Mouse (Mus musculus): Measurements from ENCODE around the gene Pdgfb. TPM values are rescaled to one million over a fixed set of nuclear protein-coding genes. Genes with fewer than 3 reads are reported as not detected.
A peak's percentile ranks its signal among the peaks of the same experiment; 100 is the strongest.

Pdgfb gene
- total RNA-seq, 4 experiments from 2014 or later: 26.4 to 31.9 (median 28.1) TPM

DNA sequence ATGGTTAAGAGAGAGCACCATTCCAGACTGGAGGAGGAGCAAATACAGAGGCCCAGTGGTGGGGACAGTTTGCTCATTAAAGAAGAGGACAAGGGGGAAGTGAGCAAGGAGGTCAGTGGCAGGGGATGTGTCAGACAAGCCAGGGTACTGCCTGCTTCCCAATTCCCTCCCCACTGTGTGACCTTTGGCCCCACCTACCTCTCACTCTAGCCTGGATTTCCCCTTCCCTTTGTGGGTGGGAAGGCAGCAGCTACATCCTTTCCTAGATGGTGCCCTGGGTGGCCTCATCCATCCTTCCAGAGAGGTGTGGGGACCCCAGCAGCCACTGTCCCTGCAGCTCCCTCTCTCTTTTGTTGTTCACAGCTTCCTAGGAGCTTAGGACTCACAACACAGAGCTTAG is 20.1 kb upstream of the Pdgfb start:
- DNase-seq (ENCODE audit: low spot score in 2 of 2): no peak

DNA sequence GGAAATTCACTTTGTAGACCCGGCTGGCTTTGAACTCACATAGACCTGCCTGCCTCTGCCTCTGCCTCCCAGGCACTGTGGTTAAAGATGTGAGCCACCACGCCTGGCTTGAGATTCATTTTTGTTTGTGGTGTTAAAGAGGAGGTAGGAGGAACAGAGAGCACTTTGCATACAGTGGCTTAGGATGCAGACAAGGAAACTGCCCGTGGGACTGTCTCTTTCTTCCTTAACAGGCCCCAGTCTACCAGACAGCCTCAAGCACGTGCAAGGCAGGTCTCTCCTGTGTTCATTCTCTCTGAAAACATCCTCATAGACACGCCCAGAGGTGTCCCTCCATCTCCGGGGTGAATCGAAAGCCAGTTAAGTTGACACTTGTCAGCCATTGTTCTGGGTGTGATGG is 19.6 kb upstream of the Pdgfb start:
- no peak for DNase-seq (ENCODE audit: low spot score in 2 of 2)

DNA sequence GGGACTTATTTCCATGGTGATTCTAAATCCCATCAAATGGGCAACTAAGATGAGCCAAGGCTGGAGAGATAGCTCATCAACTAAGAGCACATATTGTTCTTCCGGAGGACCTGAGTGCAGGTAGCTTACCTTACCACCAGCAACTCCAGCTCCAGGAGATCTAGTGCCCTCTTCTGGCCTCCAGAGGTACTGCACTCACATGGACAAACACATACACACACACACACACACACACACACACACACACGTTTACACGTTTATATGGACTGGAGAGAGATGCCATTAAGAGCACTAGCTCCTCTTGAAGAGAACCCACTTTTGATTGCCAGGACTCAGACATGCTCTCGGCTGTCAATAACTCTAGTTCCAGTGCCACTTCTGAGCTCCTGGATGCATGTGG is 16.4 kb upstream of the Pdgfb start:
- DNase-seq (ENCODE audit: low spot score in 2 of 2): no peak

DNA sequence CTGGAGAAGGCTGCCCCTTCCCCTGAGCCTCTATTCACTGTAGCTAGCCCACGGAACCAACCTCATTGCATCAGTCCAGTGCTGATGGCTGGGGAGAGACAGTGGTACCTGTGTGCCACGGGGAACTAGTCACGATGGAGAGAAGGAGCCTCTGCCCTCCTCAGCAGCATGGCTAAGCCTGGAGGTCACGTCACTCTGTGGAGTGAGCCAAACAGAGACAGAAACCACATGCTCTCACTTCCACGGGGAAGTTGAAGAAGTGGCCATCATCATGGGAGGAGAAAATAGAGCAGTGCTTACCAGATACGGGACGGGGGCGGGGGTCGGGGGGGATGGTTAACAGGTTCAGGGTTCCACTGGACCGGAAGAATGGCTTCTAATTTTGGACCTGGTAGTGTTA is 15.6 kb upstream of the Pdgfb start:
- no peak for DNase-seq (ENCODE audit: low spot score in 2 of 2)

DNA sequence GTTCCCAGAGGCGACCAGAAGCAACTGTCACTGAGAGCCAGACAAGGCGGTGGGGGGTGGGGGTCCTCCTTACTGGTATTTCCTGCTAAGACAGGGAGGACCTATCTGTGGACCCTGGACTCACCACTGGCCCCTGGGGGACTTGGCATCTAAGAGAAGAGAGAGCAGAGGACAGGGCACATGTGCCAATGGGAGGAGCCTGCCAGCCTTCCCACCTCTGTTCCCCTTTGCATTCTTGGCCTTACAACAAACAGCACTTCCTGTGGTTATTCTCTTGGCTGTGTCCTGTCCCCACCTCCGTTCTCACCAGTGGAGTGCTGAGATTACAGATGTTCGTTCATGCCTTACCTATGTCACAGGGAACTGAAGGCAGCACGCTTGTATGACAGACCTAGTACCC is 14.1 kb upstream of the Pdgfb start:
- no peak for DNase-seq (ENCODE audit: low spot score in 2 of 2)

DNA sequence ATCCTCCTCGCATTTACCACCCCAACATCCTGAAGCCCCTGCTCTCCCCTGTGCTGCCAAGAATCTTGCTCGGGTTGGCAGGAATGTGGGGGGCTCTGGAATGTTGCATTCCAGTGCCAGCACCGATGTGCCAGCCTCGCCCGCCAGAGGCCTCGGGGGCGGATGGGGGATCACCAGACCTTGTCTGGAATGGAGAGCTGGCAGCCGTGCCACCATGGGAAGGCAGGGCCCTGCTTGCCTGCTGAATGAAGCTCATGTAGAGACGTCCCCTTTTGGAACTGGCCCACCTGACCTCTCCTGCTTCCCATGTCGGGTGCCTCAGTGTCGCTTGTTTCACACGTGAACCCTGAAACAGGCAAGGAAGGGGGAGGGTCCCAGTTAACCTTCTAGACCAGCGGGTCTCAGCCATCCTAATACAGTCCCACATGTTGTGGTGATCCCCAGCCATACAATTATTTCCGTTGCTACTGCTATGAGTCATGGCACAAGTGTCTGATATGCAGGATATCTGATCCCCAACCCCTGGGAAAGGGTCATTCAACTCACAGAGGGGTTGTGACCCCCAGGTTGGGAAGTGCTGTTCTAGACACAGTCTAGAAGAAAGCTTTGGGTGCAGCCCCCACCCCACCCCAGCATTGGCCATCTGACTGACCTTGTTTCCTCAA is 12.0 kb upstream of the Pdgfb start:
- no peak for DNase-seq (ENCODE audit: low spot score in 2 of 2)

DNA sequence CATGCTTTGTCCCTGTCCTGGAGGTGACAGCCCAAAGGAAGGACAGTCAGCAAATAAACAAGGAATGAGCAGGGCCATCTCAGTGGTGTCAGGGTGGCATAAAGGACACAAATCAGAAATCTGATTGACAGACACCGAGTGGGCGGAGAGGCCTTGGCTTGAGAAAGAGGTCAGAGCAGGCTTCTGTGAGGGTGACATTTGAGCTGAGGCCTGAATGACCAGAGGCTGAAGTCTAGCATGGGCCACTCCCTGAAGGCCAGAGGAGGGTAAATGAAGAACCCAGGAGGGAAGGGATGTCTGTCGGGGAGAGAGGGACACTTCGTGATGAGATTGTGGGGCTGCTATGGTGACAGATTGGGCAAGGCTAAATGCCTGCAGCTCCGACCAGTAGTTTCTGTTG is 11.3 kb upstream of the Pdgfb start:
- DNase-seq (ENCODE audit: low spot score in 2 of 2): no peak

DNA sequence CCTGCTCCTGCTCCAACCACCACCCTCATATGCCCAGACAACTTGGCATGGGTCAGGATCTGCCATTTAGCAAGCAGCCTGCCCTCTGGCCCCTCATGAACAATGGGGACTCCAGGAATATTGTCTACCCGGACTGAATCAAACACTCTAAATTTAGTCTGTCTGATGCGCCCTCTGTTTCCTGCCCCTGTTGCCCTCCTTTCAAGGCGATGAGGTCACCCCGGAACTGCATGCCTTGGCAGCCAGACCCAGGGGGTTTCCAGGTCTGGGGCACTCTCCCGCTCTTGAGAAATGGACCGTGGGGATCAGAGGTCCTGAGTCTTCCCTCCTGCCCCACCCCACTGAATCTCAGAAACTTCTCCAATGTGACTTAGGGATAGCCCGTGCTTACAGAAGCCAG is 10.8 kb upstream of the Pdgfb start:
- DNase-seq (ENCODE audit: low spot score in 2 of 2): no peak

DNA sequence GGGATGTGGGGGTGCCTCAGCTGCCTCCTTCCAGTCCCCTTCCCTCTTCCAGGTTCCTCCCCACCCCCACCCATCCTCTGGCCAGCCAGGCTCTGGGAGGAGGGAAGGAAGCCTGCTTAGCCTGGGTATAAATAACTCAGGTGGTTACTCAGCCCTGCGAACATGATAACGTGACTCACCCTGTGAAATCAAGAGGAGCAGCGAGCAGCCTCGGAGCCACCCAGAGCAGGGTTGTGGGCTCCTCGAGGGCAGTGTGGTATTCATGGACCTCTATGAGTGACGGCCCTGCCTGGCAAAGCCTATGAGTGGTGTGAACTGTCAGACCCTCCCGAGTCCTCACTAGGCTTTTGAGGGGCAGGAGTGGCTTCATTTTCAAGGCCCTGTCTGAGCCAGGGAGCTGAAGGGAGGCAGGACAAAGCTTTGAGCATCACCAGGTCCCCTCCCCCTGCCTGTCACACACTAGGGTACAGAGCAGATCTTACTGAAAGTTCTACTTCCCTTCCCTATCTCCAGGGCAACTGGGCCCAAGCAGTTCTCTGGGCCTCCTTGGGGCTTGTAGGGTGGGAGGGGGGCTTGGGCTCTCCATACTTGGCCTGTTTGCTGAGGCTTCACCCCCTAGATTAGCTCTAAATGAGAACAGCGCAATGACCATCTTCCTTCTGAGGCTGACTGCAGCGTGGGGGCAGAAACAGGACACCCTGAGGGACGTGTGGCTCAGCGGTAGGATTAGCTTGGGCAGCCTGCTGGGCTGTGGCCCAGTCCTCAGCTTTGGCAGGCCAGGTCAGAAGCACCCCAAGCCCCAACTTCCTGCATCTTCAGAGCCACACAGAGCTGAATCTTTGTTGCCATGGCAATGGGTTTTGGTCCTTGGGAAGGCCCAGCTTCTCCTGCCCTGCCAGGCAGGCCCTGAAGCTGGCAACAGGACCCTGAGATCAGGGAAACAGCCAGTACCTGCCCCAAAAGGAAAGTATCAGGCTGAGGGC is 9.8 kb upstream of the Pdgfb start:
- peak in 1 of 2 experiments; percentile 71 for DNase-seq (ENCODE audit: low spot score in 2 of 2)

DNA sequence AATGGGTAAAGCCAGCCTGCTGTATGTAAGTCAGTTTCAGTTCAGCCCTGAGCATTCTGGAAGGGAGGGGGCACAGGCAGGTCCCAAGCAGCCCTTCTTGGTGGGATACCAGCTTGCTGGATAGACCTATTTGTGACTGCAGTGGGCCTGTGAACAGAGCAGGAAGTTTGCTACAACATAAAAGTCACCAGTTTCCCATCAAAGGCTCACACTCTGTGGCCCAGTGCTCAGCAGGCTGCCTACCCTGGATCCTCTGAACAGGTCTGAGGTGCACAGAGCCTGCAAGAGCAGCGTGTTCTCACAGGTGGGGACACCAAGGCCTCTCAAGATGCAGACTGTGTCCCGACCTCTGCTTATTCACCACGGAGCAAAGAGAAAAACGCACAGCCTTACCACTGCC is 5.7 kb upstream of the Pdgfb start:
- no peak for DNase-seq (ENCODE audit: low spot score in 2 of 2)

DNA sequence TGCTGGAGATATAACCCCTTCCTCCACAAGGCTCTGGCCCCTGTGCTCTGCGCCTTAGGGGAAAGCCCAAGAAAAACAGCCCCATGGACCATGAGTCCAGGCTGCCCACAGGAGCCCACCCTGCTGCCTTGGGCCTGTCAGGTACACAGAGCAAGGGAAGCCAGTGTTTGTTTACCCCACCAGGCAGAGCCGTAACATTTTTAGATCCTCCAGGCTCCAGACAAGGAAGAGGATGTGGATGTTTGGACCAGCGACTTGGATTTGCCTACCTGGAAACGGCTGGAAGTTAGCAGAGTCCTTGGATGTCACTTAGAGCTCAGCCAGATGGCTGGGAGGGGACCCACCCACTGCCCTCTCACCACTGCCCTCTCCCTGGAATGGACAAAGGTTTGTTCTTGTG is 4.8 kb upstream of the Pdgfb start:
- DNase-seq (ENCODE audit: low spot score in 2 of 2): no peak

DNA sequence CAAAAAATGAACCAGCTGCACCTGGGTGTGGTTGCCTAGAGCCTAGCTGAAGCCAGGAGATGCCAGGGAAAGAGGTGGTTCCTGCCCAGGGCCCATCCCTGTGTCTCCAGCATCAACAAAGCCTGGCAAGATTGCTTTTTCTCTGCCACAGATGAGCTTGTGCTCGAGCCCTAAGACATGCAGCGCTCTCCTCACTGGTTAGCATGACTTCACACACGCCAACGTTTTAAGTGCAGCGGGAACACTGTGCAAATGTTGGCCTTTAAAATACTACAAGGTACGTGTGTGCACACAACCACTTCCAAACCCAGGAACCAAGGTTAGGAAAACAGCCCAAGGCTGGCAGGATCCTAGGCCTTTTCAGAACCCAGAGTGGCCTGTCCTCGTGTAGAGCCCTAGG is 4.4 kb upstream of the Pdgfb start:
- DNase-seq (ENCODE audit: low spot score in 2 of 2): peak in 1 of 2 experiments; percentile 54

DNA sequence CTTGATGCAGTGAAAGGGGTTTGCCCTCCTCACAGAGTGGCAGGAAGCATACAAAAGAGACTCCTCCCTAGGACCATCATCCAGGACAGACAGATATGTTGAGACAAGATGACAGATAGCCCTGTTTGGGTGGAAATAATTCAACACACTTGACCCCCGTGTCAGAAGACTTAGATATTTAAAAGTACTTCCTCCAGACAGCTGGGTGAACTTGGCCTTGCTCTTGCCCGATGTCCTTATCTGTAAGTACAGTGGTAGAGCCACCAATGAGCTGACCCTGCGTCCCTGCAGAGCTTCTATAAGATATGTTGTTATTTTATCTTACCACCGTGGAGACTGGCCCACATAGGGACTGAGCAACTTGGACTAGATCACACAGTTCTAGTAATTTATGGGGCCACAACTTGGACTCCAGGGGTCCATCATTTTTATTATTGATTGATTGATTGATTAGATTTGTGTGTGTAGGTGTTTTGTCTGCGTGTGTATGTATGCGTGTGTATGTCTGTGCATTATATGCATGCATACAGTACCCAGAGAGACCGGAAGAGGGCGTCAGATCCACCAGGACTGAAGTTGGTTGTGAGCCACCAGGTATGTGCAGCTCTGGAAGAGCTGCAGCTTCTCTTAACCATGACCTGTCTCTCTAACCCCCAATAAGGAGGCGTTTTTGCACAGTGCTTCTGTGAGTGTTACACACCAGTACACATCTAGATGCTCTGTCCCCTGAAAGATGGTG is 2.0 kb upstream of the Pdgfb start:
- no peak for DNase-seq (ENCODE audit: low spot score in 2 of 2)

DNA sequence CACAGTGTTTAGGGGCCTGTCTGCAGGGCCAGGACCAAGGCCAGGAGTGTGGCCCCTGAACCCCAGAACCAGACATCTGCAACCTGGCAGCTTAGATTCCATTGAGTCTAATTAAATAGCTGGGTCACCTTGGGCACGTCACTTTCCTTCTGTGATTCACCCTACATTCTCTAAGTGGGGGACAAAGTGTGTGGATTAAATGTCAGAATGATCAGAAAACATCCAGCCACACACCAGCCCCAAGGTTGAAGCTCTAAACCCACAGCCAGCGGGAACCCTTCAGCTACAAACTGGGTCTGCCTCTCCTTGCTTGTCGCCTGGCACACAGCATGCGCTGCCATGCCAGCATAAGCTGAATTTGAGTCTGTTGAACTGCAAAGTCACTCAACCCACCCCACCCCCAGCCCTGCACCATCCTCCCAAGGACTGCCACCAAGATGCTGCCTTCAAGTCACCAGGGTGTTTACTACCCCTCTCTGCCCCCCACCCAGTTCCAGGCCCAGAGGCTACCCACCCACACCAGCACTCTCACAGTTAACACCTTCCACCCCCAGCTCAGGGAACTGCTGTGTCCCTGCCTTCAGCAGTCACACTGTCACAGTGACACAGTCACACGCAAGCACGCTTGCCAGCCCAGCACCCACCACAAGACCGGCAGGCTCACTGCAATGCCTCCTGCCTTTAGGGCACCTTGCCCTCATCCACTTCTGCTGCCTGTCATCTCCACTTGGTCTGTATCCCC is 605 bp upstream of the Pdgfb start:
- peak; percentile 39 to 78 for DNase-seq (ENCODE audit: low spot score in 2 of 2)

DNA sequence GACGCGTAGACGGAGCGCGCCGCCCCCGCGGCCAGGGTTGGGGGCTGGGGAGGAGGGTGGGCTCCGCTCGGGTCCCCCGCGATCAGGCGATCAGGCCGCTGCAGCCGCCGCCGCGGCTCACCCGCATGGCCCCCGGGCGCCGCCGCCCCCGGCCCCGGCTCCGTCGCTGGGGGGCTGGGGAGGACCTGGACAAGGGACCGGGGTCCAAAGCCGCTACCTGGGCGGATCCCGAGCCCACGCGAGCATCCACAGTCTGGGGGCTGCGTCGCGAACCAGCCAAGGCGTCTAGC is 801 bp downstream of the Pdgfb start:
- DNase-seq (ENCODE audit: low spot score in 2 of 2): no peak

DNA sequence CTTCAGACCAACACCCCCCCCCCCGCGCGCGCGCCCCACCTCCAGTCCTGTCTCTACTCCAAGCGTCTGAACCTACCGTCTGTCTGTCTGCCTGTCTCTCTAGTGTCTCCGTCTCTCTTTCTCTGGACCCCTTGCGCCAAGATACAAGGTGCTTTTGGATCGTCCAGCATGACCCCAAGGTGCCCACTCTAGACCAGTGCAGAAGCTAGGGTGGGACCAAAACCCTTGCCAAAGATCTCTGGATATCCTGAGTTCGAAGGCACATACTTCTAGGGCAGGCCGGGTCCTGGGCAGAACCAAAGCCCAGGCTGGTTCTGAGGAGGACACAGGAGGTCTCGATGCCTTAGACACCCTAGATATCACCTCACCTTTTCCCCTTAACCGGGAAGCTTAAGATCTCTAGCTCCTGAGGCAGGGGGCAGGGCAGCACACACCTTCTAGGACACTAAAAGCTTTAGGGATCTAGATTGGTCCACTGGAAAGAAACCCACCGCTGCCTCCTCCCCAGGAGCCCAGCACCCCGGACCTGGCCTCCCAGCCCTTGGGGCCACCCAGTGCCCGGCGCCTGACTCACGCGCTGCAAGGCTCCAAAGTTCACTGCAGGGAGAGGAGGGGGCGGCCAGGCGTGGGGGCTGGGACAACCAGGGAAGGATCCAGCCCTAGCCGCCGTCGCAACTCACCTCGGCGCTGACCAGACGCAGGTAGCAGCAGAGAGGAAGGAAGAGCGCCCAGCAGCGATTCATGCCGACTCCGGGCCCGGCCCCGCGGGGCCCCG is 1.3 kb downstream of the Pdgfb start:
- DNase-seq (ENCODE audit: low spot score in 2 of 2): no peak

DNA sequence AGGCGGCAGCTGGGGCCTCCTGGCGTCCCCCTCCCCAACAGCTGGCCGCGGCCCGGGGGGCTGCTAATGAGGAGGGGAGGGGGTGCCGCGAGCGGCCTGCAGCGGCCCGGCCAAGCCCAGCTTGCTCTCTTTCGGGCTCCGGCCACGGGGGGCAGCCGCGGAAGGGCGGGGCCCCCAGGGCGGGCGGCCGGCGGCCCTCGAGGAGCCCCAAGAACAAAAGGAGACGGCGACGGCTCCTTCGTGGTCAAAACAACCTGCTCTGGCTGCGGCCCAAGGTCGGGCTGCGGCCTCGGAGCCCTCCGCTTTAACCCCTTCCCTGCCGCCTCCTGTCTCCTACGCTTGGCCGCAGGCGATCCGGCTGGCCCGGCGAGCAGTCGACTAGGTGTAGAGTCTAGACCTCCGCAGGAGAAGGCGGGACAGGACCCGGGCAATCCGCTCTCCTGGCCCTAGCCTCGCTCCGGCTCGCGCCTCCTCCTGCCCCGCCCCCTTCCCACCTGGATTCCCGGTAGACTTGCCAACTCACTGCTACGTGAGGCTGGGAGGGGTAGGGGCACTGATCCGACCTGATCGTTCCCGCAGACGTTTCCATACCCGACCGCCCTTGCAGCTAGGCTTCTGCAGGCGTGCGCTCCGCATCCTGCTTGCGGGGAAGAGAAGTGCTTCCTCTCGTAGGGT is 2.1 kb downstream of the Pdgfb start:
- DNase-seq (ENCODE audit: low spot score in 2 of 2): peak; percentile 62 to 80

DNA sequence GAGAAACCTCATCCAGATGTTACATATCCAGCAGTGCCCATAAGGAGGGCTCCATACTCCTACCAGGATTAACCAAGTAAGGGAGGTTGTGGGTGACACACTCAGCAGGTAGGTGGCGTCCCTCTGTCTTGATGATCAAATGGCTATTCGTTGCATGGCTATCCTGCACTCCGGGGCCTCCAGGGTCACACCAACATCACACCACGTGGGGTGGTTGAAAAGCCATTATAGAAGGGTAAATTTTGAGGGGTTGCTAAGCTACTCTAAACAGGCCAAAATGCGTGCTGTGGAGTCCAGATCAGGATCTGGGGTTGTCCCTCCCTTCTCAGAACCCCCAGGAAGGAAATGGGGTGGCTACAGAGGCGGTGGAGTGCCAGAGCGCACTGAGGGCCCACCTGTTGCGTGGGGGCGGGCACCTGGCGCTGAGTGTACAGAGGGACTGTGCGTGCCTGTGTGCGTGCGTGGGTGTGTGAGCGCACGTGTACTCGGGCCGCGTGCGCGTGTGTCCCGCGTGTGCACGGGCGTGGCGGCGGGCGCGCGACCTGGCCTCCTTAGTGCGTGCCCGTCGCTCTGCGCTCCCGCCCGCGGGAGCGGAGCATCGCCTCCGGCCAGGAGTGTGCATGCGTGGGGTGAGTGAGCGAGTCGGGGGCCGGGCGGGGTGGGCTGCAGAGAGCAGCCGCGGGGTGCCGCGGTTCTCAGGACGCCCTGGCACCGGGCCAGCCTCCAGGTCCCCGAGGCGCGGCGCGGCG is 2.8 kb downstream of the Pdgfb start:
- DNase-seq (ENCODE audit: low spot score in 2 of 2): peak; percentile 71 to 91

DNA sequence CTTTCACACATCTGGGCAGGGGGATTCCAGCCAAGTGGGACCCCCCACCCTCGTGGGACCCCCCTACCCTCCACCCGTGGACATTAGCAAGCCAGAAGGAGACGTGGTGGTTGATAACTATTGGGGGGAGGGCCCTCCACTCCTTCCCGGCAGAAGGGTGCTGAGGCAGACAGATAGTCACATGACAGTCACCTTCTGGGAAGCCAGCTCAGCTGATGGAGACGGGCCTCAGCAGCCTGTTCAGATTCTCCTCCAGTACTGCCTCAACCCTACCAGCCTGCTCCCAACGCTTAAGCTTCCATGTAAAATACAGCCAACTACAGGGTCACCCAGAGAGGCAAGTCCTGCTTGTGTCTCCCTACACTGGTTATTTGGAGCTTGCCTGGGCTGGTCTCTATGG is 3.6 kb downstream of the Pdgfb start:
- no peak for DNase-seq (ENCODE audit: low spot score in 2 of 2)

DNA sequence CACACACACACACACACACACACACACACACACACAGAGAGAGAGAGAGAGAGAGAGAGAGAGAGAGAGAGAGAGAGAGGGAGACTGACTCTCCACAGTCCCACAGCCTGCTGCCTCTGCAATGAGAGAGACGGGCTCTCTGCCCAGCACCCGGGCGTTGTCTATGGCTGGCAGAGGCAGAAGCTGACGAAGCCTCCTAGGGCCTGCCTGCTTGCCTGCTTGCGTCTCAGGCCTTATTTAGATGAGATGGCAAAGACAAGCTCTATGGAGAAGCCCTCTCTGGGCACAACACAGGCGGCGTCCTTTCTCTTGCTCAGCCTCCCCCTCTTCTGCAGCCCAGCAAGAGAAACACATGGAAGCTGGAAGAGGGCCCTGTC is 4.6 kb downstream of the Pdgfb start:
- DNase-seq (ENCODE audit: low spot score in 2 of 2): peak in 1 of 2 experiments; percentile 87
